ENCODE assay signal across 12 mouse cellular contexts in genomic region chr6:113856790-113857189, GRCm38 (mm10).
DNase-seq lines count a peak whose midpoint lies in the region; ATAC-seq lines count a peak whose summit lies in the region.
"Had no signal": no experiment of that assay in that cellular context is flagged by ENCODE, and none has a peak within 500 bp of the region (broad histone marks: within the 10 kb centered on the region; RNA-seq: fewer than 3 reads in every experiment).

No protein-coding gene starts in this region.

- H3K4me2 ChIP-seq in neural tube, embryonic 11.5 days (ENCODE audit: low read depth) = no peak overlapping the region
- H3K4me2 ChIP-seq in hindbrain, embryonic 12.5 days (replicated peaks) = no peak overlapping the region
- H3K4me2 ChIP-seq: liver, embryonic 13.5 days had no signal

- WGBS in neural tube, embryonic 11.5 days = 71% methylated on average over 15 of the region's 15 CpGs
- WGBS in hindbrain, embryonic 12.5 days = 44% methylated on average over 15 of the region's 15 CpGs

- H3K9ac ChIP-seq in neural tube, embryonic 11.5 days (ENCODE audit: low read length) = no peak overlapping the region
- H3K9ac ChIP-seq in hindbrain, embryonic 12.5 days = no peak overlapping the region
- H3K9ac ChIP-seq: liver, embryonic 13.5 days had no signal

- no peak overlapping the region for H3K27ac ChIP-seq in neural tube, embryonic 11.5 days (ENCODE audit: low read depth, low read length)
- 0 out of 2 replicates have a peak overlapping the region, but pooled peaks have one; percentile 12 for H3K27ac ChIP-seq in hindbrain, embryonic 12.5 days
- H3K27ac ChIP-seq: liver, embryonic 13.5 days had no signal

- no peak overlapping the region for H3K4me3 ChIP-seq in neural tube, embryonic 11.5 days (ENCODE audit: low read depth, low read length)
- H3K4me3 ChIP-seq in hindbrain, embryonic 12.5 days = no peak overlapping the region
- H3K4me3 ChIP-seq: liver, embryonic 13.5 days; myocyte had no signal

- 0 out of 2 replicates have a peak, but pooled peaks cover 2% of the 10 kb centered on the region for H3K4me1 ChIP-seq in neural tube, embryonic 11.5 days (ENCODE audit: control insufficient read depth, insufficient read depth, low read length)
- peaks cover 36% of the 10 kb centered on the region for H3K4me1 ChIP-seq in hindbrain, embryonic 12.5 days
- H3K4me1 ChIP-seq: liver, embryonic 13.5 days had no signal

- no peaks in the 10 kb centered on the region for H3K9me3 ChIP-seq in neural tube, embryonic 11.5 days (ENCODE audit: control insufficient read depth, low read length)
- no peaks in the 10 kb centered on the region for H3K9me3 ChIP-seq in hindbrain, embryonic 12.5 days (replicated peaks)
- H3K9me3 ChIP-seq: liver, embryonic 13.5 days had no signal

- H3K27me3 ChIP-seq in neural tube, embryonic 11.5 days (ENCODE audit: control insufficient read depth, insufficient read depth, low read length) = no peaks in the 10 kb centered on the region
- no peaks in the 10 kb centered on the region for H3K27me3 ChIP-seq in hindbrain, embryonic 12.5 days
- H3K27me3 ChIP-seq: liver, embryonic 13.5 days had no signal

- DNase-seq in neural tube, embryonic 11.5 days (ENCODE audit: low spot score) = no peak
- no peak for DNase-seq in neural tube, embryonic 10.5 days (ENCODE audit: extremely low spot score, low spot score)
- DNase-seq in left cerebral cortex, adult 9 months (ENCODE audit: low spot score in 2 of 2) = peak; percentile 71 to 90
- peak; percentile 75 for DNase-seq in right cerebral cortex, postnatal 4 days
- no peak for DNase-seq in urinary bladder, postnatal 36 days (ENCODE audit: low spot score in 2 of 2)
- DNase-seq in spleen, postnatal 14 days (ENCODE audit: low spot score in 2 of 2) = no peak
- DNase-seq in testis, postnatal 10 days (ENCODE audit: low spot score) = no peak
- DNase-seq: heart, postnatal 14 days; liver, embryonic 13.5 days had no signal

- no peaks in the 10 kb centered on the region for H3K36me3 ChIP-seq in neural tube, embryonic 11.5 days (ENCODE audit: control insufficient read depth, insufficient read depth, low read length)
- no peaks in the 10 kb centered on the region for H3K36me3 ChIP-seq in hindbrain, embryonic 12.5 days
- H3K36me3 ChIP-seq: liver, embryonic 13.5 days had no signal

- 0 out of 2 replicates have a peak, but pooled peaks have one; percentile 32 for ATAC-seq in neural tube, embryonic 11.5 days (ENCODE audit: insufficient read depth, low FRiP score, low TSS enrichment)
- ATAC-seq in hindbrain, embryonic 12.5 days (ENCODE audit: low FRiP score) = peak; percentile 41
- ATAC-seq: activated CD4-positive, CD25-positive, alpha-beta regulatory T cell, adult 4 months had no signal

Comparison
In these comparisons a context has a peak if more than half of its experiments do, and no peak if none do; other contexts are left out.
1. DNase-seq: peak in left cerebral cortex, adult 9 months (2 of 2) and right cerebral cortex, postnatal 4 days (single experiment); none in neural tube, embryonic 11.5 days (single experiment), neural tube, embryonic 10.5 days (single experiment), urinary bladder, postnatal 36 days (0 of 2), spleen, postnatal 14 days (0 of 2) and testis, postnatal 10 days (single experiment).